Mouse (Mus musculus) cerebellum, postnatal 4 days (tissue): ENCODE results near the gene Samd10.

Source experiments
- DNase-seq, 2 experiments: peaks; one replicate each; pipeline ENCODE4 v3.0.0; 2022; ENCODE audit warnings: low spot score in 2 of 2, mixed read lengths in 1 of 2

Gene Samd10

GRCm38 (mm10) chr2:181577126-181577525, 21.9 kb downstream of the Samd10 start:
- peak in 1 of 2 experiments; percentile 3 for DNase-seq

GRCm38 (mm10) chr2:181576613-181577012, 22.4 kb downstream of the Samd10 start:
- no peak for DNase-seq

- no peak for DNase-seq
Observed at GRCm38 (mm10) chr2:181574921-181575545, 24.0 kb downstream of the Samd10 start.

GRCm38 (mm10) chr2:181573961-181574360, 25.1 kb downstream of the Samd10 start:
- no peak for DNase-seq

GRCm38 (mm10) chr2:181572921-181573920, 25.8 kb downstream of the Samd10 start:
- DNase-seq = no peak

GRCm38 (mm10) chr2:181571941-181572670, 26.9 kb downstream of the Samd10 start:
- DNase-seq = no peak

GRCm38 (mm10) chr2:181570921-181571595, 28.0 kb downstream of the Samd10 start:
- peak in 1 of 2 experiments; percentile 8 for DNase-seq

GRCm38 (mm10) chr2:181570375-181570774, 28.6 kb downstream of the Samd10 start:
- no peak for DNase-seq

GRCm38 (mm10) chr2:181569856-181570255, 29.2 kb downstream of the Samd10 start:
- DNase-seq = no peak

- DNase-seq = no peak
Observed at GRCm38 (mm10) chr2:181568272-181569008, 30.6 kb downstream of the Samd10 start.

- no peak for DNase-seq
Observed at GRCm38 (mm10) chr2:181567338-181567737, 31.7 kb downstream of the Samd10 start.

GRCm38 (mm10) chr2:181553772-181554171, 45.2 kb downstream of the Samd10 start:
- no peak for DNase-seq

- DNase-seq = no peak
Observed at GRCm38 (mm10) chr2:181550233-181550632, 48.8 kb downstream of the Samd10 start.

GRCm38 (mm10) chr2:181548682-181549081, 50.3 kb downstream of the Samd10 start:
- DNase-seq = no peak

GRCm38 (mm10) chr2:181548227-181548626, 50.8 kb downstream of the Samd10 start:
- DNase-seq = no peak

GRCm38 (mm10) chr2:181546142-181546541, 52.9 kb downstream of the Samd10 start:
- DNase-seq = no peak
